Mouse (Mus musculus) kidney, postnatal 0 days (tissue): Measurements from ENCODE around the gene Matn4. TPM values are rescaled to one million over a fixed set of nuclear protein-coding genes. Genes with fewer than 3 reads are reported as not detected.

Source experiments
- ATAC-seq: fragments of 200-750 bp; cut with Nextera tagmentation; replicated peaks from 2 replicates; pipeline ENCODE4 v1.8.0; 2017; ENCODE audit warnings: low read depth, moderate number of reproducible peaks, moderate TSS enrichment, moderate library complexity; ENCODE audit not compliant: low FRiP score
- DNase-seq: peaks from one replicate; pipeline ENCODE4 v3.0.0-alpha.2; 2016; ENCODE audit warnings: low spot score
- H3K27ac ChIP-seq: fragments of 300-500 bp; sonication (generic); 2 replicates; pipeline ENCODE4 v1.5.1; 2014; ENCODE audit warnings: mild to moderate bottlenecking
- H3K27me3 ChIP-seq: fragments of 300-500 bp; sonication (generic); 2 replicates; pipeline ENCODE4 v1.6.1; 2014; ENCODE audit warnings: low read length, mixed read lengths; ENCODE audit not compliant: insufficient read depth
- H3K36me3 ChIP-seq: fragments of 300-500 bp; sonication (generic); 2 replicates; pipeline ENCODE4 v1.6.1; 2014; ENCODE audit warnings: low read length, mixed read lengths; ENCODE audit not compliant: insufficient read depth
- H3K4me1 ChIP-seq: fragments of 300-500 bp; sonication (generic); replicated peaks from 2 replicates; pipeline ENCODE4 v1.6.1; 2014; ENCODE audit warnings: antibody characterized with exemption, low read length, mixed read lengths; ENCODE audit not compliant: insufficient read depth
- H3K4me2 ChIP-seq: fragments of 300-500 bp; sonication (generic); 2 replicates; pipeline ENCODE4 v1.6.1; 2014; ENCODE audit warnings: mild to moderate bottlenecking, low read length, moderate library complexity, mixed read lengths
- H3K4me3 ChIP-seq: fragments of 300-500 bp; sonication (generic); replicated peaks from 2 replicates; pipeline ENCODE4 v1.5.1; 2014; ENCODE audit warnings: low read depth, low read length
- H3K9ac ChIP-seq: fragments of 300-500 bp; sonication (generic); 2 replicates; pipeline ENCODE4 v1.6.1; 2014; ENCODE audit warnings: low read depth, low read length
- H3K9me3 ChIP-seq: fragments of 300-500 bp; sonication (generic); replicated peaks from 2 replicates; pipeline ENCODE4 v1.6.1; 2016; ENCODE audit warnings: low read length, inconsistent platforms, mixed read lengths
- CTCF ChIP-seq: IDR thresholded peaks from 2 replicates; pipeline ENCODE4 v1.5.1; 2016; ENCODE audit warnings: antibody characterized with exemption, low read depth, mild to moderate bottlenecking, moderate library complexity
- WGBS: fragments of 180-500 bp; shearing (Covaris S2); extraction: QIAGEN DNeasy Blood & Tissue Kit; methylation state at CpG from one replicate; pipeline ENCODE4 v1.1.7; 2014; 5-methylcytosine and 5-hydroxymethylcytosine counted together
- polyA plus RNA-seq: library from polyadenylated mRNA; unstranded; fragments of >200 nt; fragmentation: Nextera tagmentation; extraction: Ambion mirVana; gene quantifications from 2 replicates; pipeline ENCODE4 v1.2.1, GENCODE M21; 2015

Gene Matn4
- polyA plus RNA-seq, 1 experiment from 2014 or later, result 0.46 TPM

DNA sequence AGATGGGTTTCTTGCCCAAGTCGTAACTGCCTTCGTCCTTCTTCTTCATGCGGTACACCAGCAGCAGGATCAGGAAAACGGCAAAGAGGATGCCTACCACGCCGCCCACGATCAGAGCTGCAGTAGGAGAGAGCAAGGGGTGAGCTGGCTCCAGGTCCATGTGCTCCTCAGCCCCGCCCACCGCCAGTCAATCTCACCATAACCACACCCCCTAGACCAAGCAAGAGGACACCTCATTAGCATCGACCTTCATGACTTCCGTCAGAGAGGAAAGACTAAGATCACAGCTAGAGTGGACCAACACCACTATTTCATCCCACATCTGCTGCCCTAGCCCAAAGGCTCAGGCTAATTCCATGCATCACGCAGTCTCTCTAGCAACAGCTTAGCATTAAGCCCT lies 21.2 kb upstream of the Matn4 start:
- Histone ChIP-seq H3K27me3 (no peaks in the 10 kb centered on the region), H3K9me3 (no peaks in the 10 kb centered on the region), H3K9ac (no peak overlapping the region), H3K27ac (no peak overlapping the region), H3K4me2 (no peak overlapping the region), H3K36me3 (peaks cover 40% of the 10 kb centered on the region), H3K4me1 (peaks cover 9% of the 10 kb centered on the region), H3K4me3 (no peak overlapping the region)
- ATAC-seq, result no peak
- 28% methylated on average over 12 of the region's 12 CpGs for WGBS
- TF ChIP-seq CTCF, result no peak
- DNase-seq, result no peak

DNA sequence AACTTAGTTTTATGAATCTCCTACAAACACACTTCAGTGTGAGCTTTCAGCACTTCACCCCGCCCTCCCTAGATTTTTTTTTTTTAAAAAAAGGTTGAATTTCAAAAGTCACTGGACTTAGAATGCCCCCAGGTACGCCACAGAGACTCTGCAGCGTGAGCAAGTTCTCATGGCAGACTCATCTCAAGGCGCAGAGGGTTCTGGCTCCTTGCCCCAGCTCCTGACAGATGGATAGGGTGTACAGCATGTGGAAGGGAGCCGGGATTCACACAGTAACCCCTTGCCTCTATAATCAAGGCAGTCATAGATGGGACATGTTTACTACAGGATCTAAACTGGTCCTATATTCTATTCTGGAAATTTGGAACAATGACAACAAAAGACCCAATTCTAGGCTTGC lies 20.4 kb upstream of the Matn4 start:
- Histone ChIP-seq H3K4me2 (no peak overlapping the region), H3K27me3 (no peaks in the 10 kb centered on the region), H3K9me3 (no peaks in the 10 kb centered on the region), H3K9ac (no peak overlapping the region), H3K4me3 (no peak overlapping the region), H3K4me1 (0 out of 2 replicates have a peak, but pooled peaks cover 2% of the 10 kb centered on the region), H3K36me3 (peaks cover 40% of the 10 kb centered on the region), H3K27ac (no peak overlapping the region)
- DNase-seq (no peak), ATAC-seq (no peak)
- WGBS, result 84% methylated on average over 5 of the region's 5 CpGs
- no peak for TF ChIP-seq CTCF

DNA sequence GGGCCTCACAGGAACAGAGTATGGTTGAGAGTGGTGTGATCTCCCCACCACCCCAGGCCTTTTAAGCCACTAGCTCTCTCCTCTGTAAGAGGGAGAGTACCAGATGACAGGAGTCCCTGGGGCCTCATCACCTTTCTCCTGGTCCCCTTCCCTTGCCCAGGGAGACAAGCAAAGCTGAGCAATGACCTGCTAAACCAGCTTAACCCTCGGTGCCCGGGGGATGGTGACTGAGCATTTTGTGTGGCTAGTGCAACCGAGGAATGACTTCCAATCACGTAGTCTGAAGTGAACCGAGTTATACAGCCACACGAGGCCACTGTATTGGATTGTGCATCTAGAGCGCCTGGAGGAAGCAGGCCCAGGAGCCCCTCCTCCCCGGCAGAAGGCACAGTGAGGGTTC lies 19.4 kb upstream of the Matn4 start:
- DNase-seq, result no peak
- 88% methylated on average over 8 of the region's 8 CpGs for WGBS

DNA sequence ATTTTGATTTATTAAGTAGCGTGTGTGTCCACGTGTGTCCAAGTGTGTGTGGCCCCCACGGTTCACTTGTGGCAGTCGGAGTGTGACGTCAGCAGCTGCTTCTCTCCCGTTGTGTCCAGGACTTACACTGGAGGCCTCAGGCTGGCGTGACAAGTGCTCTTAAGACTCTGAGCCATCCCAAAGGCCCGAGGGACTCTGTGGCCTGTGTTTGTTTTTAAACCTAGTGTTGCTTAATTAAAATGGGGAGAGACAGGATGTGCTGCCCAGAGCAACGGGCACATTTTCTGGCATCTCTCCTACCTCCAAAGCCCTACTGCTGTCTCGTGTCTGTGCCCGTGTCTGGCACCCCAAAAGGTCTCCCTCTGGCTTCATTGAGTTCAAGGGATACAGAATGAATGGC lies 18.5 kb upstream of the Matn4 start:
- H3K4me1 ChIP-seq, result no peaks in the 10 kb centered on the region
- TF ChIP-seq CTCF, result no peak
- no peak overlapping the region for H3K4me3 ChIP-seq
- H3K4me2 ChIP-seq, result no peak overlapping the region
- H3K9me3 ChIP-seq, result no peaks in the 10 kb centered on the region
- peaks cover 34% of the 10 kb centered on the region for H3K36me3 ChIP-seq
- DNase-seq, result no peak
- no peak overlapping the region for H3K9ac ChIP-seq
- no peak overlapping the region for H3K27ac ChIP-seq
- no peak for ATAC-seq
- WGBS, result 65% methylated on average over 11 of the region's 11 CpGs
- no peaks in the 10 kb centered on the region for H3K27me3 ChIP-seq

More for the DNA sequence above, 19.4 kb upstream of the Matn4 start:
- ATAC-seq, result no peak
- Histone ChIP-seq H3K4me1 (no peaks in the 10 kb centered on the region), H3K36me3 (peaks cover 37% of the 10 kb centered on the region), H3K9me3 (no peaks in the 10 kb centered on the region), H3K4me2 (no peak overlapping the region), H3K27me3 (no peaks in the 10 kb centered on the region), H3K4me3 (no peak overlapping the region), H3K9ac (no peak overlapping the region), H3K27ac (no peak overlapping the region; the same call in 1 of the 2 replicates)
- TF ChIP-seq CTCF, result no peak

DNA sequence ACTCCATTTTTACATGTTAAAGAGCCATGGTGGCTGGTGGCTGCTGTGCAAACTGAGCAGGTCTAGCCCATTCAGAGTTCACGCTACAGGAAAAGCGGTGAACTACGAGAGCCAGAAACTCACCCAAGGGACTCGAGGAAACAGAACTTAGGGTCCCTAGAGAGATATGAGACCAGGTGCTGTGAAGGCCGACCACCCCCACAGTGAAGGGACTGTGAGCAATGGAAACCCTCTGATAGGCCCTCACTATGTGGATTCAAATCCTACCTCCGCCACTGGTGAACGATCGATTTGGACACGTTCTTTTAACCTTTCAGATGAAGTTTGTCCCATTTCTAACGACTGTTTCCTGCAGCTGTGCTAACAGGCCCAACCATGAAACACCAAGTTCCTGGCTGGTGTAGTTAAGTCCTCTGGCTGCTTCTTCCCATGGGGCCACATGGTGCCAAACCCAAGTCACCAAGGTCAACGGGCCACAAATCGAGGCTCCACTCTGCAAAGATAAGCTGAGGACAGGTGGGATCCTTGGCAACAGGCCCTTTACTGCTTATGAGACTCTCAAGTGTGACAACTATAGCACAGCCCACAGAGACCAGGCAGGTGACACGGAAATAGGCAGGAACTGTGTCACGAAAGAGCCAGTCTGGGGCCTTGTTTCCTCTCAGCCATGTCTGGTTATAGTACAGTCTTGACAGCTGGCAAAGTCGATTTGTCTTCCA lies 17.9 kb upstream of the Matn4 start:
- WGBS, result 81% methylated on average over 15 of the region's 15 CpGs
- no peak for DNase-seq

DNA sequence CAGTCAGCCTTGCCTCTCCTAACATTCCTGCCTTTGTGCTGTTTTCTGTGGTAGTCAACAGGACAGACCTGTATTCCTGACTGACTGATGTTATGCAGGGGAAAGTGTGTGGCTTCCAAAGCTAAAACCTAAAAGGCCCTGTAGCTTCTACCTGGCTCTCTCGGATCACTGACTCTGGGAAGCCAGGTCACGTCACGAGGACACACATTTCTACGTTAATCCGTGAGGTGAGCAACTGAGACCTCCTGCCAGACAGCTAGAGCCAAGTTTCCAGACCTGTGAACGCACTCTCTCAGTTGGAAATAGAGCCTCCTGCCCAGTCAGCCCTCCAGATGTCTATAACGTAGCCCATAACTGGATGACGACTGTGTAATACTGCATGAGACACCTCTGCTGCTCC lies 17.0 kb upstream of the Matn4 start:
- no peak overlapping the region for H3K9ac ChIP-seq
- H3K36me3 ChIP-seq, result peaks cover 28% of the 10 kb centered on the region
- H3K27me3 ChIP-seq, result no peaks in the 10 kb centered on the region
- H3K4me3 ChIP-seq, result no peak overlapping the region
- WGBS, result 67% methylated on average over 8 of the region's 8 CpGs
- TF ChIP-seq CTCF, result no peak
- DNase-seq (no peak), ATAC-seq (no peak)
- H3K4me1 ChIP-seq, result no peaks in the 10 kb centered on the region
- no peak overlapping the region for H3K4me2 ChIP-seq
- no peaks in the 10 kb centered on the region for H3K9me3 ChIP-seq
- H3K27ac ChIP-seq, result peak overlapping the region; percentile 1; the same call in 1 of the 2 replicates

More for the DNA sequence above, 17.9 kb upstream of the Matn4 start:
- TF ChIP-seq CTCF, result no peak
- H3K27ac ChIP-seq, result 0 out of 2 replicates have a peak overlapping the region, but pooled peaks have one; percentile 1
- no peak overlapping the region for H3K4me2 ChIP-seq
- no peaks in the 10 kb centered on the region for H3K27me3 ChIP-seq
- H3K9ac ChIP-seq, result no peak overlapping the region
- H3K4me3 ChIP-seq, result no peak overlapping the region
- no peaks in the 10 kb centered on the region for H3K4me1 ChIP-seq
- H3K36me3 ChIP-seq, result peaks cover 30% of the 10 kb centered on the region
- ATAC-seq, result peak; percentile 23; the same call in 1 of the 2 replicates
- no peaks in the 10 kb centered on the region for H3K9me3 ChIP-seq
